Mouse (Mus musculus) ES-E14 (cell line): Measurements from ENCODE around the gene Fev. TPM values are rescaled to one million over a fixed set of nuclear protein-coding genes. Genes with fewer than 3 reads are reported as not detected.

Experiments
- DNase-seq: peaks from one replicate; pipeline ENCODE4 v3.0.0-alpha.2; 2013; ENCODE audit warnings: low read depth, low spot score
- H3K27ac ChIP-seq: 2 replicates; pipeline ENCODE4 v1.5.1; 2012; ENCODE audit warnings: low read depth, mild to moderate bottlenecking, low read length, moderate library complexity, mixed read lengths; ENCODE audit not compliant: poor library complexity, insufficient read depth, severe bottlenecking
- H3K36me3 ChIP-seq: 2 replicates; pipeline ENCODE4 v1.6.1; 2012; ENCODE audit warnings: mild to moderate bottlenecking, low read length, moderate library complexity, mixed read lengths; ENCODE audit not compliant: control insufficient read depth, poor library complexity, insufficient read depth, severe bottlenecking
- H3K4me1 ChIP-seq, 2 experiments: fragments of 150-350 bp in 1 of 2; sonication (generic) in 1 of 2; 2 replicates each; pipeline ENCODE4 v1.6.1; 2012; ENCODE audit warnings: low read length in 2 of 2, mild to moderate bottlenecking in 1 of 2, mixed read lengths in 1 of 2; ENCODE audit not compliant: control insufficient read depth in 2 of 2, insufficient read depth in 2 of 2, poor library complexity in 1 of 2
- H3K4me3 ChIP-seq, 2 experiments: fragments of 150-350 bp in 1 of 2; sonication (generic) in 1 of 2; 2 replicates each; pipeline ENCODE4 v1.5.1; 2012; ENCODE audit warnings: low read length in 2 of 2, low read depth in 1 of 2, mild to moderate bottlenecking in 1 of 2, mixed read lengths in 1 of 2; ENCODE audit not compliant: insufficient read depth in 1 of 2, poor library complexity in 1 of 2, severe bottlenecking in 1 of 2
- H3K9ac ChIP-seq: 2 replicates; pipeline ENCODE4 v1.6.1; 2012; ENCODE audit warnings: low read depth, mild to moderate bottlenecking, low read length, mixed read lengths; ENCODE audit not compliant: poor library complexity, insufficient read depth, severe bottlenecking
- H3K9me3 ChIP-seq: fragments of 150-350 bp; sonication (generic); 2 replicates; pipeline ENCODE4 v1.6.1; 2012; ENCODE audit warnings: low read depth, mild to moderate bottlenecking, low read length; ENCODE audit not compliant: control insufficient read depth, insufficient read depth
- CHD2 ChIP-seq: IDR thresholded peaks from 2 replicates; pipeline ENCODE4 v1.6.1; 2014; ENCODE audit warnings: mild to moderate bottlenecking, low read depth, low read length, inconsistent platforms
- HCFC1 ChIP-seq: IDR thresholded peaks from 2 replicates; pipeline ENCODE4 v1.6.1; 2012; ENCODE audit warnings: low read length, inconsistent platforms, borderline replicate concordance; ENCODE audit not compliant: insufficient read depth
- MAFK ChIP-seq: IDR thresholded peaks from 2 replicates; pipeline ENCODE4 v1.6.1; 2014; ENCODE audit warnings: mild to moderate bottlenecking, low read depth, low read length, inconsistent platforms; ENCODE audit not compliant: insufficient read depth
- ZC3H11A ChIP-seq: IDR thresholded peaks from 2 replicates; pipeline ENCODE4 v1.6.1; 2012; ENCODE audit warnings: low read depth, mild to moderate bottlenecking, inconsistent platforms, low read length, borderline replicate concordance
- ZNF384 ChIP-seq: IDR thresholded peaks from 2 replicates; pipeline ENCODE4 v1.6.1; 2012; ENCODE audit warnings: low read depth, low read length, inconsistent platforms
- in situ Hi-C, 2 experiments: fragments of 600-800 bp; cut with MboI; formaldehyde crosslinking; loops; one replicate each; pipeline ENCODE4 v1.15.1; 2025; ENCODE audit warnings: low sequenced_read_pairs in 2 of 2, inconsistent platforms in 1 of 2; ENCODE audit not compliant: unreplicated experiment in 2 of 2
- total RNA-seq: library from RNA; depleted of rRNA; stranded (reverse); fragments of 300-350 nt; gene quantifications from 2 replicates; pipeline ENCODE4 v1.2.3, GENCODE M21; 2012

Gene Fev
- total RNA-seq, 1 experiment, result not detected

GRCm38 (mm10) chr1:74892351-74893133 is 7.3 kb upstream of the Fev start:
- in situ Hi-C loops, result no loop called here
- no peak for DNase-seq
- no peaks in the 10 kb centered on the region for H3K9me3 ChIP-seq
- H3K36me3 ChIP-seq, result no peaks in the 10 kb centered on the region
- no peak for TF ChIP-seq HCFC1
- no peak for TF ChIP-seq MAFK
- TF ChIP-seq ZC3H11A, result no peak
- peaks cover 0 to 3% of the 10 kb centered on the region in 2 experiments; a peak in 1 of 4 replicates for H3K4me1 ChIP-seq
- no peak overlapping the region for H3K9ac ChIP-seq
- peak overlapping the region; percentile 27 to 30 for H3K4me3 ChIP-seq
- H3K27ac ChIP-seq, result no peak overlapping the region

DNA sequence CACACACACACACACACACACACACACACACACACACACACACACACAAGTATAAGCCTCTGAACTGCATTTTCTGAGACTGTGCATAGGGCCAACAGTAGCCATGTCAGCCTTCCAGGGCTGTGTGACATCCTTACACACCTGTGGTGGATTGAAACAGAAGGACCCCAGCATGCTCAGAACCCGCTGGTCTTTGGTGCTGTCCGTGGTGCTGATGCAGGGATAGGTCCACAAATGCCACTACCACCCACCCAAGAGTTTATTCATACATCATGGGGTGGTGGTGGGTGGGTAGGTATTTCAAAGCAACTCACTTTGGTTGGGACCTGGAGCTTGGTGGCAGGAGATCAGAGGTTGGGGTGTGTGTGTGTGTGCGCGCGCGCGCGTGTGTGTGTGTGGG is 6.3 kb upstream of the Fev start:
- Histone ChIP-seq H3K4me3 (no peak overlapping the region), H3K27ac (no peak overlapping the region), H3K36me3 (no peaks in the 10 kb centered on the region), H3K4me1 (peaks cover 0 to 3% of the 10 kb centered on the region in 2 experiments; a peak in 1 of 4 replicates), H3K9me3 (no peaks in the 10 kb centered on the region), H3K9ac (no peak overlapping the region)
- no peak for DNase-seq
- in situ Hi-C loops, result no loop called here
- no peak for TF ChIP-seq MAFK
- TF ChIP-seq ZNF384, result no peak
- TF ChIP-seq ZC3H11A, result no peak
- TF ChIP-seq HCFC1, result no peak
- TF ChIP-seq CHD2, result no peak

- in situ Hi-C loops, result loop anchor here (5.0 to 10.0 kb wide), 2 partner anchors 82 to 110 kb away; partner anchors contain the start of gene Wnt6 (in 1 of the 2)
- TF ChIP-seq HCFC1 (no peak), CHD2 (no peak), MAFK (no peak), ZNF384 (no peak), ZC3H11A (no peak)
- DNase-seq, result no peak
Observed at GRCm38 (mm10) chr1:74884196-74885141, 750 bp downstream of the Fev start.

GRCm38 (mm10) chr1:74883441-74883840 is 1.8 kb downstream of the Fev start:
- Histone ChIP-seq H3K27ac (no peak overlapping the region), H3K36me3 (no peaks in the 10 kb centered on the region), H3K4me1 (peaks cover 0 to 11% of the 10 kb centered on the region in 2 experiments; a peak in 1 of 4 replicates), H3K9ac (no peak overlapping the region), H3K9me3 (no peaks in the 10 kb centered on the region), H3K4me3 (no peak overlapping the region)
- in situ Hi-C loops, result loop anchor here (5.0 to 10.0 kb wide), 2 partner anchors 81 to 109 kb away; partner anchors contain the start of gene Wnt6 (in 1 of the 2)
- TF ChIP-seq ZNF384, result no peak
- no peak for TF ChIP-seq CHD2
- TF ChIP-seq HCFC1, result no peak
- TF ChIP-seq MAFK, result no peak
- TF ChIP-seq ZC3H11A, result no peak
- no peak for DNase-seq

More at GRCm38 (mm10) chr1:74884196-74885141, 750 bp downstream of the Fev start:
- H3K4me1 ChIP-seq, result peaks cover 0 to 11% of the 10 kb centered on the region in 2 experiments; a peak in 1 of 4 replicates
- H3K27ac ChIP-seq, result no peak overlapping the region
- H3K9me3 ChIP-seq, result no peaks in the 10 kb centered on the region
- no peaks in the 10 kb centered on the region for H3K36me3 ChIP-seq
- no peak overlapping the region for H3K9ac ChIP-seq
- peak overlapping the region; percentile 15 to 55; a peak in 3 of 4 replicates for H3K4me3 ChIP-seq
